Mouse (Mus musculus) heart, adult 18-20 months (tissue): ENCODE results near the gene Selplg. TPM values are rescaled to one million over a fixed set of nuclear protein-coding genes. Genes with fewer than 3 reads are reported as not detected.
A peak's percentile ranks its signal among the peaks of the same experiment; 100 is the strongest.

Source experiments
- DNase-seq, 2 experiments: peaks; one replicate each; pipeline ENCODE4 v3.0.0; 2021 to 2022; ENCODE audit warnings: mixed read lengths in 1 of 2
- total RNA-seq, 2 experiments: library from RNA; stranded (reverse); gene quantifications; 2 replicates each; pipeline ENCODE4 v1.2.3; 2021

Gene Selplg
- total RNA-seq, 2 experiments from 2014 or later = 4.4 to 7.3 TPM

GRCm38 (mm10) chr5:113825558-113825957 lies 6.9 kb downstream of the Selplg start:
- DNase-seq = no peak

GRCm38 (mm10) chr5:113824228-113824627 lies 8.2 kb downstream of the Selplg start:
- no peak for DNase-seq

GRCm38 (mm10) chr5:113818572-113818971 lies 13.9 kb downstream of the Selplg start:
- no peak for DNase-seq

- DNase-seq = peak; percentile 63 to 84
Observed at GRCm38 (mm10) chr5:113815638-113816152, 16.7 kb downstream of the Selplg start.

GRCm38 (mm10) chr5:113815041-113815389 lies 17.4 kb downstream of the Selplg start:
- no peak for DNase-seq

GRCm38 (mm10) chr5:113814111-113815040 lies 18.1 kb downstream of the Selplg start:
- DNase-seq = no peak

- no peak for DNase-seq
Observed at GRCm38 (mm10) chr5:113813608-113814007, 18.8 kb downstream of the Selplg start.

GRCm38 (mm10) chr5:113812638-113813037 lies 19.8 kb downstream of the Selplg start:
- no peak for DNase-seq

- DNase-seq = peak; percentile 27 to 45
Observed at GRCm38 (mm10) chr5:113811824-113812420, 20.5 kb downstream of the Selplg start.

GRCm38 (mm10) chr5:113810111-113810510 lies 22.3 kb downstream of the Selplg start:
- DNase-seq = no peak

- no peak for DNase-seq
Observed at GRCm38 (mm10) chr5:113808177-113808576, 24.3 kb downstream of the Selplg start.

- no peak for DNase-seq
Observed at GRCm38 (mm10) chr5:113807712-113808111, 24.7 kb downstream of the Selplg start.

GRCm38 (mm10) chr5:113806414-113806813 lies 26.0 kb downstream of the Selplg start:
- no peak for DNase-seq

- DNase-seq = no peak
Observed at GRCm38 (mm10) chr5:113805301-113805700, 27.1 kb downstream of the Selplg start.

- DNase-seq = no peak
Observed at GRCm38 (mm10) chr5:113804395-113804966, 28.0 kb downstream of the Selplg start.

- DNase-seq = peak; percentile 60 to 73
Observed at GRCm38 (mm10) chr5:113800280-113800679, 32.2 kb downstream of the Selplg start, which contains the start of gene Tmem119. TSS of gene Tmem119 (minus strand) at chr5:113800516.

GRCm38 (mm10) chr5:113799691-113800090 lies 32.8 kb downstream of the Selplg start:
- no peak for DNase-seq

- DNase-seq = no peak
Observed at GRCm38 (mm10) chr5:113798525-113798924, 33.9 kb downstream of the Selplg start.

- DNase-seq = no peak
Observed at GRCm38 (mm10) chr5:113797149-113797882, 35.1 kb downstream of the Selplg start.

- DNase-seq = no peak
Observed at GRCm38 (mm10) chr5:113796401-113797148, 35.9 kb downstream of the Selplg start.
